In genomic region chr7:137313183-137313903, GRCm38 (mm10) we compare ENCODE assay signal across 8 mouse cellular contexts. TPM values are rescaled to one million over a fixed set of nuclear protein-coding genes. Genes with fewer than 3 reads are reported as not detected.
DNase-seq lines count a peak whose midpoint lies in the region; ATAC-seq lines count a peak whose summit lies in the region.

No protein-coding gene starts in this region.

- no peak overlapping the region; the same call in 1 of the 2 replicates for H3K27ac ChIP-seq in kidney, embryonic 14.5 days (ENCODE audit: low read depth, low read length)
- H3K27ac ChIP-seq in limb, embryonic 10.5 days: peak overlapping the region; percentile 90
- peak overlapping the region; percentile 98 for H3K27ac ChIP-seq in neural tube, embryonic 14.5 days (ENCODE audit: low read depth, low read length)

- peaks cover 28% of the 10 kb centered on the region for H3K4me1 ChIP-seq in kidney, embryonic 14.5 days (ENCODE audit: control insufficient read depth, insufficient read depth, low read length)
- H3K4me1 ChIP-seq in limb, embryonic 10.5 days: peaks cover 95% of the 10 kb centered on the region
- H3K4me1 ChIP-seq in neural tube, embryonic 14.5 days (ENCODE audit: control insufficient read depth, insufficient read depth, low read length): peaks cover 21% of the 10 kb centered on the region

- ATAC-seq in kidney, embryonic 14.5 days (ENCODE audit: low FRiP score, low TSS enrichment): no peak; the same call in 1 of the 2 replicates
- no peak for ATAC-seq in neural tube, embryonic 14.5 days (ENCODE audit: low read depth)

- H3K9me3 ChIP-seq in kidney, embryonic 14.5 days (ENCODE audit: control insufficient read depth, low read length): no peaks in the 10 kb centered on the region
- no peaks in the 10 kb centered on the region for H3K9me3 ChIP-seq in limb, embryonic 10.5 days (replicated peaks)
- no peaks in the 10 kb centered on the region for H3K9me3 ChIP-seq in neural tube, embryonic 14.5 days (ENCODE audit: control insufficient read depth, low read length)

- H3K36me3 ChIP-seq in kidney, embryonic 14.5 days (ENCODE audit: control insufficient read depth, insufficient read depth, low read length): no peaks in the 10 kb centered on the region
- H3K36me3 ChIP-seq in limb, embryonic 10.5 days: peaks cover 5% of the 10 kb centered on the region; the same call in 1 of the 2 replicates
- H3K36me3 ChIP-seq in neural tube, embryonic 14.5 days (ENCODE audit: control insufficient read depth, insufficient read depth, low read length): no peaks in the 10 kb centered on the region

- DNase-seq in kidney, postnatal 25 days: no peak
- peak; percentile 61 for DNase-seq in ZHBTc4 (ENCODE audit: low read depth, low spot score)
- peak; percentile 66 to 74 for DNase-seq in heart, adult 18-20 months
- DNase-seq in limb, embryonic 10.5 days (ENCODE audit: low spot score): peak; percentile 76
- no peak for DNase-seq in right cerebral cortex, adult 18-20 months
- no peak for DNase-seq in frontal cortex, postnatal 36 days (ENCODE audit: low spot score in 2 of 2)

- peak overlapping the region; percentile 54 for H3K4me3 ChIP-seq in kidney, embryonic 14.5 days (ENCODE audit: low read length)
- peak overlapping the region; percentile 84 for H3K4me3 ChIP-seq in limb, embryonic 10.5 days
- H3K4me3 ChIP-seq in neural tube, embryonic 14.5 days (ENCODE audit: low read depth, low read length): peak overlapping the region; percentile 79

- peak overlapping the region; percentile 67 for H3K9ac ChIP-seq in kidney, embryonic 14.5 days (ENCODE audit: low read depth, low read length)
- peak overlapping the region; percentile 99 for H3K9ac ChIP-seq in neural tube, embryonic 14.5 days (replicated peaks; ENCODE audit: low read depth, low read length)

- WGBS in kidney, embryonic 14.5 days: under 1% methylated on average over 71 of the region's 79 CpGs
- under 1% methylated on average over 79 of the region's 79 CpGs for WGBS in limb, embryonic 10.5 days
- 0% methylated on average over 59 of the region's 79 CpGs for WGBS in neural tube, embryonic 14.5 days

- peaks cover 84% of the 10 kb centered on the region for H3K27me3 ChIP-seq in kidney, embryonic 14.5 days (ENCODE audit: control insufficient read depth, insufficient read depth, low read length)
- H3K27me3 ChIP-seq in limb, embryonic 10.5 days (ENCODE audit: low read depth, poor library complexity, severe bottlenecking): peaks cover 79% of the 10 kb centered on the region
- H3K27me3 ChIP-seq in neural tube, embryonic 14.5 days (ENCODE audit: control insufficient read depth, insufficient read depth, low read length): peaks cover 3% of the 10 kb centered on the region; the same call in 1 of the 2 replicates

- peak overlapping the region; percentile 95 for H3K4me2 ChIP-seq in kidney, embryonic 14.5 days (replicated peaks; ENCODE audit: low read depth, low read length)
- H3K4me2 ChIP-seq in neural tube, embryonic 14.5 days (ENCODE audit: low read depth, low read length): peak overlapping the region; percentile 76

RNA-seq across cellular contexts. Expression of gene Ebf3, which starts 0.9 kb away (rescaled TPM):
- 1.8 and 2.3 TPM in 2 replicates for polyA plus RNA-seq in kidney, embryonic 14.5 days (2014; fragmentation: Nextera tagmentation; extraction: Ambion mirVana)
- 1 to 10 TPM; 4.7 to 5.5 TPM for total RNA-seq in heart, adult 18-20 months (2021)
- 3.1 and 6.3 TPM in 2 replicates for polyA plus RNA-seq in limb, embryonic 10.5 days (2016; fragmentation: Nextera tagmentation; extraction: Ambion mirVana)
- polyA plus RNA-seq in neural tube, embryonic 14.5 days (2014; fragmentation: Nextera tagmentation; extraction: Ambion mirVana): 46.9 and 53.5 TPM in 2 replicates

Comparison
In these comparisons a context has a peak if more than half of its experiments do, and no peak if none do; other contexts are left out.
1. DNase-seq: peak in ZHBTc4 (single experiment), heart, adult 18-20 months (2 of 2) and limb, embryonic 10.5 days (single experiment); none in kidney, postnatal 25 days (0 of 2), right cerebral cortex, adult 18-20 months (single experiment) and frontal cortex, postnatal 36 days (0 of 2).
2. Peak in every context shown above with its lines, with median percentiles within 50 percentile points of each other: H3K4me3 ChIP-seq.